Mouse (Mus musculus) stomach, embryonic 14.5 days (tissue): ENCODE measurements at regions not wholly inside any gene's neighbourhood (a gene's known extent, or its start where the extent isn't known, plus 50 kb on each side); places are given as distances from the start of the nearest gene placed in this dataset.

ENCODE experiments used
- ATAC-seq: fragments of 200-750 bp; cut with Nextera tagmentation; 2 replicates; pipeline ENCODE4 v1.8.0; 2017; ENCODE audit warnings: low read depth, moderate TSS enrichment; ENCODE audit not compliant: insufficient number of reproducible peaks, insufficient read depth, low FRiP score
- H3K27ac ChIP-seq: fragments of 300-500 bp; sonication (generic); 2 replicates; pipeline ENCODE4 v1.5.1; 2014; ENCODE audit warnings: mild to moderate bottlenecking, low read length, moderate library complexity, mixed read lengths
- H3K27me3 ChIP-seq: fragments of 300-500 bp; sonication (generic); 2 replicates; pipeline ENCODE4 v1.6.1; 2014; ENCODE audit warnings: low read length, control low read depth, mixed read lengths; ENCODE audit not compliant: control insufficient read depth, insufficient read depth
- H3K36me3 ChIP-seq: fragments of 300-500 bp; sonication (generic); 2 replicates; pipeline ENCODE4 v1.6.1; 2014; ENCODE audit warnings: mild to moderate bottlenecking, control low read depth, low read length, moderate library complexity, mixed read lengths; ENCODE audit not compliant: control insufficient read depth, insufficient read depth
- H3K4me1 ChIP-seq: fragments of 300-500 bp; sonication (generic); 2 replicates; pipeline ENCODE4 v1.6.1; 2014; ENCODE audit warnings: low read length, control low read depth, mixed read lengths; ENCODE audit not compliant: control insufficient read depth, insufficient read depth
- H3K4me2 ChIP-seq: fragments of 300-500 bp; sonication (generic); replicated peaks from 2 replicates; pipeline ENCODE4 v1.6.1; 2014; ENCODE audit warnings: low read depth, low read length, control low read depth
- H3K4me3 ChIP-seq: fragments of 300-500 bp; sonication (generic); 2 replicates; pipeline ENCODE4 v1.5.1; 2014; ENCODE audit warnings: low read depth, low read length, control low read depth
- H3K9ac ChIP-seq: fragments of 300-500 bp; sonication (generic); replicated peaks from 2 replicates; pipeline ENCODE4 v1.6.1; 2014; ENCODE audit warnings: low read depth, mild to moderate bottlenecking, control low read depth, low read length, moderate library complexity, mixed read lengths
- H3K9me3 ChIP-seq: fragments of 300-500 bp; sonication (generic); 2 replicates; pipeline ENCODE4 v1.6.1; 2016; ENCODE audit warnings: low read depth, low read length, control low read depth; ENCODE audit not compliant: control insufficient read depth
- WGBS: fragments of 180-500 bp; shearing (Covaris S2); extraction: QIAGEN DNeasy Blood & Tissue Kit; methylation state at CpG from one replicate; pipeline ENCODE4 v1.1.7; 2014; 5-methylcytosine and 5-hydroxymethylcytosine counted together

DNA sequence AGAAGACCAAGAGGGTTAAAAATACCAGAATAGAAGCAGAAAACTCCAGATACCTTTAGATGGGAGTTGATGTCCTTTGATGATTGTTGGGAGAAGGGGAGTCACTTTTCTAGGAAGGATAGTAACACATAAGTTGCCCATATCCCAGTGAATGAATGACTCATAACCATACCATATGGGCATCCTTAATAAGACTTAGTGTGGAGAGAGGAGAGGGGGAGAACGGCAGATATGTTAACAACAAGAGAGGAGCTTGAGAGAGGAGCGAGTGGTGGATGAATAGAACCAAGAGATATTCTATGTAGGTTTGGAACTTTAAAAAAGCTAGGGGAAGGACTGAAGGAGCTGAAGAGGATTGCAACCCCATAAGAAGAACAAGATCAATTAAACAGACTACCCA lies 539.6 kb downstream of the Adra2a start:
- Histone ChIP-seq H3K36me3 (no peaks in the 10 kb centered on the region), H3K9me3 (no peaks in the 10 kb centered on the region), H3K27ac (no peak overlapping the region), H3K4me3 (no peak overlapping the region), H3K4me1 (no peaks in the 10 kb centered on the region), H3K27me3 (no peaks in the 10 kb centered on the region), H3K4me2 (no peak overlapping the region), H3K9ac (no peak overlapping the region)
- WGBS: 83% methylated on average over 2 of the region's 2 CpGs
- no peak for ATAC-seq

DNA sequence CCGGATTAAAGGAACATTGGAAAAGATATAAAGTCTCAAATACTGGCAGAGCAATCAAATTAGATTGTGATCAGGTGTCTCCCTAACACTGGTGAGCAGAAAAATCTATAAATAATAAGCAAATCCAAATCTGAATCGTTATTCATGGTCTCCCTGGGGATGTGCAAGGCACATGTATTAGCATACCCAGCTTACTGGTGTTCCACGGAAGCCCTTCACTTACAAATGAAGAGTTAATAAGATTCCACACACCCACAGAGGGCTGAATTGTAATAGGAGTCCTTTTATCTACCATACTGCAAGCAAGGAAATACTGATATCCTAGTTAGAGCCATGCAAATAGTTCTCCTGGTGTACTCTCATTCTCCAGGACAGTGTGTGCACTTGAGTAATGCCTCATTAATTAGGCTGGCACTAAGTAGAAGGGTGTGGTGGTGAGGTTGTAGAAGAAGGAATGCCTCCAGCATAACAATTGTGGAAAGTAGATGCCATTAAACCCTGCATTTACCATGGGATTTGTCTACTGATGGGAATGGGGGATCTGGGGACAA lies 540.8 kb downstream of the Adra2a start:
- no peak overlapping the region for H3K9ac ChIP-seq
- H3K27me3 ChIP-seq: no peaks in the 10 kb centered on the region

DNA sequence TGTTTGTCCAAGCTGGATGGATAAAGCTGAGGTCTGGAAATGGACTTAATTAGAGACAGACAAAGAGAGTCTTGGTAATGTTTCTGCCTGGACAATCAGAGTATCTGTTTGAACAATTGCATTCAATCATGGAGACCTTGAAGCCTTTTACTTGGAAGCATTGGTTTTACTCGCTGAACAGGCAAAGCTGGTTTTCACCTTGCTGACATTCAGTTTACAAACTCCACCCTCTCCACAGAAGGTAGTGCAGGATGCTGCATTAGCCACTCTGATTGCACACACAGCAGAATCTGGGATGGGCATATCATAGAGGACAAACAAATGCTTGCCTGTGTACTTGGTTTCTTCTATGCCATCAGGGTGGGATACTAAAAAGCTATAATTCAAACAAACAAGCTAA lies 541.4 kb downstream of the Adra2a start:
- 50% methylated on average over 1 of the region's 1 CpGs for WGBS
- H3K27ac ChIP-seq: no peak overlapping the region
- ATAC-seq: no peak

More for the DNA sequence above, 540.8 kb downstream of the Adra2a start:
- Histone ChIP-seq H3K36me3 (no peaks in the 10 kb centered on the region), H3K27ac (no peak overlapping the region), H3K9me3 (no peaks in the 10 kb centered on the region), H3K4me1 (no peaks in the 10 kb centered on the region), H3K4me3 (no peak overlapping the region), H3K4me2 (no peak overlapping the region)
- WGBS: 73% methylated on average over 3 of the region's 3 CpGs
- no peak for ATAC-seq

DNA sequence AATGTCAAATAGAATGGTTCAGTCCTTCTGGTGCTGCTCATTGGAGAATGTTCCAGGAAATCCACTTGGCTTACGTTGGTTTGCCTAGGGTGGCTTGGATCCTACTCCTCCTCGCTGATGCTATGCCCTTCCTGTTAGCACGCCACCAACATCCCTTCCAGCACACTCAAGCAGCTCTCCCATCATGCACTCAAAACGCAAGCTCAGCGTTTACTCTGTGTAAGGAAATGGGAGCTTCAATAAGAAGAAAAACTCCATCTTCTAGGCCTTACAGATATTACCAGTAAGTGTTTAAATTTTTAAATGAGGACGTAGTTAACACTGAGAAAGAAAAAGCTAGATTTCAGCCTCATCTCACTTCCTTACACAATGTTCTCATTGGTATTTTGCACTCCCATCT lies 523.7 kb downstream of the Gpam start:
- H3K4me2 ChIP-seq: no peak overlapping the region
- no peak overlapping the region for H3K9ac ChIP-seq
- 83% methylated on average over 6 of the region's 6 CpGs for WGBS
- ATAC-seq: no peak
- H3K36me3 ChIP-seq: no peaks in the 10 kb centered on the region
- H3K4me1 ChIP-seq: no peaks in the 10 kb centered on the region
- H3K9me3 ChIP-seq: no peaks in the 10 kb centered on the region
- H3K4me3 ChIP-seq: no peak overlapping the region
- H3K27ac ChIP-seq: no peak overlapping the region
- no peaks in the 10 kb centered on the region for H3K27me3 ChIP-seq

More for the DNA sequence above, 541.4 kb downstream of the Adra2a start:
- H3K36me3 ChIP-seq: no peaks in the 10 kb centered on the region
- H3K4me2 ChIP-seq: no peak overlapping the region
- H3K27me3 ChIP-seq: no peaks in the 10 kb centered on the region
- no peaks in the 10 kb centered on the region for H3K9me3 ChIP-seq
- no peak overlapping the region for H3K4me3 ChIP-seq
- H3K4me1 ChIP-seq: no peaks in the 10 kb centered on the region
- no peak overlapping the region for H3K9ac ChIP-seq

DNA sequence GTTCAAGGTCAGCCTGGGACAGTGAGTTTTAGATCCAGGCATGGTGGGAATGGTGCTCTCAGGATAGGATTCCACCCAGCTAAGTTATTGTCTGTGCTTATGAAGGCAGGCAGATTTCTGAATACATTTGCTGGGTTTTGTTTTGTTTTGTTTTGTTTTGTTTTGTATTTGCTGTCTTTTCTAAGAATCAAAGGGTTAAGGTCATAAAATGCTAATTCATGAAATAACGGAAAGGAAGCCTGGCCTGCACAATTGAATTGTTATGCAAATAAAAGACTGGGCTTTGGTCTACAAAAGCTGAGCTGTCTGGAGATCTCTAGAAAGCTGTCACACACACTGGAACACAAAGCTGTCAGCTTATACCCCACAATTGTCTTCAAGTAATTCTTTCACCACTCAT lies 521.7 kb downstream of the Gpam start:
- no peak overlapping the region for H3K9ac ChIP-seq
- H3K27ac ChIP-seq: no peak overlapping the region
- H3K27me3 ChIP-seq: no peaks in the 10 kb centered on the region
- no peaks in the 10 kb centered on the region for H3K4me1 ChIP-seq
- ATAC-seq: no peak
- H3K4me3 ChIP-seq: no peak overlapping the region
- no peak overlapping the region for H3K4me2 ChIP-seq
- H3K36me3 ChIP-seq: no peaks in the 10 kb centered on the region
- WGBS: 85% methylated on average over 1 of the region's 1 CpGs
- no peaks in the 10 kb centered on the region for H3K9me3 ChIP-seq

DNA sequence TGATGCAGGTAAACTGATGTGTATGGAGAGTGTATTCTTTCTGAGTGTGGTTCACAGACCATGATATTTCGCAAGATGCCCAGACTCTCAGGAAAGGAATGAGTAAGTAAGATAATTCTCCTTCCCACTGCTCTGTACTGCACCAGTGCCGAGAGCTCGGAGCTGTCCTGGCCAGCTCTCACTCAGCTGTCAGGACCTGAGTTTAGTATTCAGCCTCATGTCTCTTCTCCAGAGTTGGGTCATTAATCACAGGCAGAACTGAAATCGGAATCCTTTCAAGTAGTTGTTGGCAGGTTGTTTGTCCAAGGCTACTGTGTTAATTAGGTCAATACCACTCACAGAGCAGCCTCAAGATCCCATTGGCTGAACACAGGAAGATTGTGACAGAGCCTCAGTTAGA lies 510.1 kb downstream of the Gpam start:
- Histone ChIP-seq H3K4me3 (no peak overlapping the region), H3K27me3 (no peaks in the 10 kb centered on the region), H3K9ac (no peak overlapping the region), H3K27ac (no peak overlapping the region), H3K4me2 (no peak overlapping the region), H3K9me3 (no peaks in the 10 kb centered on the region), H3K36me3 (no peaks in the 10 kb centered on the region), H3K4me1 (no peaks in the 10 kb centered on the region)
- ATAC-seq: no peak
- 39% methylated on average over 4 of the region's 4 CpGs for WGBS
